Mouse (Mus musculus) kidney, adult 9 months (tissue): ENCODE results near the gene Snd1.

Source experiments
- DNase-seq: peaks from one replicate; pipeline ENCODE4 v3.0.0; 2022

Gene Snd1

DNA sequence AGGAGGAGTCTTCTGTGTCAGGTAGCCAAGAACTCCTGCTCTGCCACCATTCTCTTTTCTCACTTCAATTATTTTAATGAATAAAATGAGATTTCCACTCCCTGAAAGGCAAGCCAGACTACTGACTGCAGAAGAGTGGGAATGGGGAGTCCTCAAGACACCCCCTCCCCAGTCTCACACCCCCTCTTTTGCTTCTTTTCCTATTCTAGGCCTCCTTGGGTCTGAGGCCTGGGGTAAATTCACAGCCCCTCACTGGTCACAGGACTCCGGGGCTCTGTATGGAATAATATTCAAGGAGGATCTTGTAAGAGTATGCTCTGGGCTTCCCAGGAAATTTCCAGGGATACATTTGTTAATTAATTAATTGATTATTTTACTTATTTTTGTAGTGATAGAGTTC is 507.9 kb downstream of the Snd1 start:
- DNase-seq = no peak
